Mouse (Mus musculus): ENCODE measurements at regions not wholly inside any gene's neighbourhood (a gene's known extent, or its start where the extent isn't known, plus 50 kb on each side); places are given as distances from the start of the nearest gene placed in this dataset.
A peak's percentile ranks its signal among the peaks of the same experiment; 100 is the strongest.
"Not testable (repeated sequence)": the region's sequence is repeated elsewhere in the genome, so short reads cannot be mapped to it uniquely, and the experiment has no call there.

GRCm38 (mm10) chr10:72298824-72299551 is 355.7 kb upstream of the Zwint start:
- 88% methylated on average over 8 of the region's 8 CpGs for WGBS

GRCm38 (mm10) chr10:72309045-72309444 is 345.6 kb upstream of the Zwint start:
- not testable (repeated sequence) for H3K4me1 ChIP-seq; H3K36me3 ChIP-seq; H3K4me3 ChIP-seq; H3K27me3 ChIP-seq (ENCODE audit: low read depth, poor library complexity, severe bottlenecking); H3K27ac ChIP-seq; H3K9me3 ChIP-seq (replicated peaks); DNase-seq (ENCODE audit: low spot score)
- WGBS: 92% methylated on average over 23 of the region's 23 CpGs

More at GRCm38 (mm10) chr10:72298824-72299551, 355.7 kb upstream of the Zwint start:
- no peaks in the 10 kb centered on the region for H3K27me3 ChIP-seq (ENCODE audit: low read depth, poor library complexity, severe bottlenecking)
- no peaks in the 10 kb centered on the region for H3K4me1 ChIP-seq
- H3K27ac ChIP-seq: no peak overlapping the region
- DNase-seq (ENCODE audit: low spot score): no peak
- H3K9me3 ChIP-seq (replicated peaks): no peaks in the 10 kb centered on the region
- no peak overlapping the region for H3K4me3 ChIP-seq
- H3K36me3 ChIP-seq: no peaks in the 10 kb centered on the region

- WGBS: 87% methylated on average over 4 of the region's 4 CpGs
- H3K36me3 ChIP-seq: no peaks in the 10 kb centered on the region
- no peak overlapping the region for H3K4me3 ChIP-seq
- no peak overlapping the region for H3K27ac ChIP-seq
- H3K27me3 ChIP-seq (ENCODE audit: low read depth, poor library complexity, severe bottlenecking): no peaks in the 10 kb centered on the region
- H3K4me1 ChIP-seq: no peaks in the 10 kb centered on the region
- DNase-seq (ENCODE audit: low spot score): no peak
- no peaks in the 10 kb centered on the region for H3K9me3 ChIP-seq (replicated peaks)
Measured at GRCm38 (mm10) chr10:72318308-72318707, 336.3 kb upstream of the Zwint start.

- WGBS: 74% methylated on average over 4 of the region's 4 CpGs
- no peak overlapping the region for H3K27ac ChIP-seq
- no peak overlapping the region for H3K4me3 ChIP-seq
- no peak for DNase-seq (ENCODE audit: low spot score)
- H3K27me3 ChIP-seq (ENCODE audit: low read depth, poor library complexity, severe bottlenecking): no peaks in the 10 kb centered on the region
- H3K9me3 ChIP-seq (replicated peaks): no peaks in the 10 kb centered on the region
- H3K36me3 ChIP-seq: no peaks in the 10 kb centered on the region
- no peaks in the 10 kb centered on the region for H3K4me1 ChIP-seq
Measured at GRCm38 (mm10) chr10:72320307-72320706, 334.3 kb upstream of the Zwint start.

GRCm38 (mm10) chr10:72326624-72327023 is 328.0 kb upstream of the Zwint start:
- H3K27ac ChIP-seq: no peak overlapping the region
- no peak overlapping the region for H3K4me3 ChIP-seq
- no peaks in the 10 kb centered on the region for H3K27me3 ChIP-seq (ENCODE audit: low read depth, poor library complexity, severe bottlenecking)
- 75% methylated on average over 4 of the region's 4 CpGs for WGBS
- no peak for DNase-seq (ENCODE audit: low spot score)
- H3K9me3 ChIP-seq (replicated peaks): no peaks in the 10 kb centered on the region
- H3K36me3 ChIP-seq: no peaks in the 10 kb centered on the region
- no peaks in the 10 kb centered on the region for H3K4me1 ChIP-seq

- no peak overlapping the region for H3K4me3 ChIP-seq
- no peaks in the 10 kb centered on the region for H3K4me1 ChIP-seq
- H3K9me3 ChIP-seq (replicated peaks): no peaks in the 10 kb centered on the region
- H3K27ac ChIP-seq: no peak overlapping the region
- H3K36me3 ChIP-seq: no peaks in the 10 kb centered on the region
- WGBS: 81% methylated on average over 5 of the region's 5 CpGs
- H3K27me3 ChIP-seq (ENCODE audit: low read depth, poor library complexity, severe bottlenecking): no peaks in the 10 kb centered on the region
- DNase-seq (ENCODE audit: low spot score): no peak
Measured at GRCm38 (mm10) chr10:72347253-72347652, 307.4 kb upstream of the Zwint start.

- Histone ChIP-seq H3K4me1 (no peaks in the 10 kb centered on the region), H3K27ac (no peak overlapping the region), H3K4me3 (no peak overlapping the region), H3K9me3 (replicated peaks) (no peaks in the 10 kb centered on the region), H3K27me3 (ENCODE audit: low read depth, poor library complexity, severe bottlenecking) (no peaks in the 10 kb centered on the region), H3K36me3 (no peaks in the 10 kb centered on the region)
- WGBS: 97% methylated on average over 2 of the region's 2 CpGs
- DNase-seq (ENCODE audit: low spot score): no peak
Measured at GRCm38 (mm10) chr10:72347949-72348663, 306.5 kb upstream of the Zwint start.

- DNase-seq (ENCODE audit: low spot score): no peak
- H3K27ac ChIP-seq: no peak overlapping the region
- H3K36me3 ChIP-seq: no peaks in the 10 kb centered on the region
- H3K4me1 ChIP-seq: no peaks in the 10 kb centered on the region
- H3K4me3 ChIP-seq: no peak overlapping the region
- no peaks in the 10 kb centered on the region for H3K27me3 ChIP-seq (ENCODE audit: low read depth, poor library complexity, severe bottlenecking)
- no peaks in the 10 kb centered on the region for H3K9me3 ChIP-seq (replicated peaks)
Measured at GRCm38 (mm10) chr10:72352810-72353209, 301.8 kb upstream of the Zwint start.

- H3K9me3 ChIP-seq (replicated peaks): no peaks in the 10 kb centered on the region
- no peak overlapping the region for H3K4me3 ChIP-seq
- no peak for DNase-seq (ENCODE audit: low spot score)
- no peaks in the 10 kb centered on the region for H3K27me3 ChIP-seq (ENCODE audit: low read depth, poor library complexity, severe bottlenecking)
- WGBS: 83% methylated on average over 2 of the region's 2 CpGs
- no peak overlapping the region for H3K27ac ChIP-seq
- no peaks in the 10 kb centered on the region for H3K36me3 ChIP-seq
- H3K4me1 ChIP-seq: no peaks in the 10 kb centered on the region
Measured at GRCm38 (mm10) chr10:72353515-72353914, 301.1 kb upstream of the Zwint start.

GRCm38 (mm10) chr10:72383351-72383750 is 271.3 kb upstream of the Zwint start:
- Histone ChIP-seq H3K27ac (no peak overlapping the region), H3K9me3 (replicated peaks) (no peaks in the 10 kb centered on the region), H3K36me3 (no peaks in the 10 kb centered on the region), H3K4me1 (no peaks in the 10 kb centered on the region), H3K4me3 (no peak overlapping the region), H3K27me3 (ENCODE audit: low read depth, poor library complexity, severe bottlenecking) (no peaks in the 10 kb centered on the region)
- no peak for DNase-seq (ENCODE audit: low spot score)
- 91% methylated on average over 1 of the region's 1 CpGs for WGBS

- no peaks in the 10 kb centered on the region for H3K27me3 ChIP-seq (ENCODE audit: low read depth, poor library complexity, severe bottlenecking)
- H3K36me3 ChIP-seq: no peaks in the 10 kb centered on the region
- no peaks in the 10 kb centered on the region for H3K4me1 ChIP-seq
- H3K4me3 ChIP-seq: no peak overlapping the region
- no peaks in the 10 kb centered on the region for H3K9me3 ChIP-seq (replicated peaks)
- no peak overlapping the region for H3K27ac ChIP-seq
- 84% methylated on average over 1 of the region's 1 CpGs for WGBS
- no peak for DNase-seq (ENCODE audit: low spot score)
Measured at GRCm38 (mm10) chr10:72384826-72385225, 269.8 kb upstream of the Zwint start.

- peak; percentile 33 for DNase-seq (ENCODE audit: low spot score)
- WGBS: 89% methylated on average over 1 of the region's 1 CpGs
- Histone ChIP-seq H3K4me3 (no peak overlapping the region), H3K27ac (no peak overlapping the region), H3K36me3 (no peaks in the 10 kb centered on the region), H3K9me3 (replicated peaks) (no peaks in the 10 kb centered on the region), H3K4me1 (no peaks in the 10 kb centered on the region), H3K27me3 (ENCODE audit: low read depth, poor library complexity, severe bottlenecking) (no peaks in the 10 kb centered on the region)
Measured at GRCm38 (mm10) chr10:72391397-72391796, 263.2 kb upstream of the Zwint start.

- no peak overlapping the region for H3K4me3 ChIP-seq
- 81% methylated on average over 12 of the region's 12 CpGs for WGBS
- no peaks in the 10 kb centered on the region for H3K4me1 ChIP-seq
- no peaks in the 10 kb centered on the region for H3K27me3 ChIP-seq (ENCODE audit: low read depth, poor library complexity, severe bottlenecking)
- DNase-seq (ENCODE audit: low spot score): no peak
- H3K36me3 ChIP-seq: no peaks in the 10 kb centered on the region
- H3K27ac ChIP-seq: no peak overlapping the region
- no peaks in the 10 kb centered on the region for H3K9me3 ChIP-seq (replicated peaks)
Measured at GRCm38 (mm10) chr10:72393279-72394041, 261.2 kb upstream of the Zwint start.
